Mouse (Mus musculus) lung, embryonic 16.5 days (tissue): ENCODE data around the gene Ccr6. TPM values are rescaled to one million over a fixed set of nuclear protein-coding genes. Genes with fewer than 3 reads are reported as not detected.

ENCODE experiments used
- ATAC-seq: fragments of 200-750 bp; cut with Nextera tagmentation; 2 replicates; pipeline ENCODE4 v1.8.0; 2017; ENCODE audit warnings: low read depth, mild to moderate bottlenecking, moderate library complexity
- H3K27ac ChIP-seq: fragments of 300-500 bp; sonication (generic); 2 replicates; pipeline ENCODE4 v1.5.1; 2014; ENCODE audit warnings: mild to moderate bottlenecking, control low read depth, low read length
- H3K27me3 ChIP-seq: fragments of 300-500 bp; sonication (generic); 2 replicates; pipeline ENCODE4 v1.6.1; 2014; ENCODE audit warnings: low read depth, low read length, mixed read lengths; ENCODE audit not compliant: control insufficient read depth, insufficient read depth
- H3K36me3 ChIP-seq: fragments of 300-500 bp; sonication (generic); 2 replicates; pipeline ENCODE4 v1.6.1; 2014; ENCODE audit warnings: low read length; ENCODE audit not compliant: control insufficient read depth, insufficient read depth
- H3K4me1 ChIP-seq: fragments of 300-500 bp; sonication (generic); replicated peaks from 2 replicates; pipeline ENCODE4 v1.6.1; 2014; ENCODE audit warnings: low read length, mixed read lengths; ENCODE audit not compliant: control insufficient read depth, insufficient read depth
- H3K4me2 ChIP-seq: fragments of 300-500 bp; sonication (generic); 2 replicates; pipeline ENCODE4 v1.6.1; 2014; ENCODE audit warnings: low read depth, low read length, control low read depth
- H3K4me3 ChIP-seq: fragments of 300-500 bp; sonication (generic); 2 replicates; pipeline ENCODE4 v1.5.1; 2014; ENCODE audit warnings: mild to moderate bottlenecking, low read length, control low read depth
- H3K9ac ChIP-seq: fragments of 300-500 bp; sonication (generic); 2 replicates; pipeline ENCODE4 v1.6.1; 2014; ENCODE audit warnings: low read length, control low read depth
- H3K9me3 ChIP-seq: fragments of 300-500 bp; sonication (generic); 2 replicates; pipeline ENCODE4 v1.6.1; 2016; ENCODE audit warnings: low read length; ENCODE audit not compliant: control insufficient read depth
- WGBS: fragments of 180-500 bp; shearing (Covaris S2); extraction: QIAGEN DNeasy Blood & Tissue Kit; methylation state at CpG from one replicate; pipeline ENCODE4 v1.1.7; 2014; 5-methylcytosine and 5-hydroxymethylcytosine counted together
- polyA plus RNA-seq: library from polyadenylated mRNA; unstranded; fragments of >200 nt; fragmentation: Nextera tagmentation; extraction: Ambion mirVana; gene quantifications from 2 replicates; pipeline ENCODE4 v1.2.1, GENCODE M21; 2015

Ccr6 gene
- polyA plus RNA-seq, 1 experiment from 2014 or later = 0.23 TPM

DNA sequence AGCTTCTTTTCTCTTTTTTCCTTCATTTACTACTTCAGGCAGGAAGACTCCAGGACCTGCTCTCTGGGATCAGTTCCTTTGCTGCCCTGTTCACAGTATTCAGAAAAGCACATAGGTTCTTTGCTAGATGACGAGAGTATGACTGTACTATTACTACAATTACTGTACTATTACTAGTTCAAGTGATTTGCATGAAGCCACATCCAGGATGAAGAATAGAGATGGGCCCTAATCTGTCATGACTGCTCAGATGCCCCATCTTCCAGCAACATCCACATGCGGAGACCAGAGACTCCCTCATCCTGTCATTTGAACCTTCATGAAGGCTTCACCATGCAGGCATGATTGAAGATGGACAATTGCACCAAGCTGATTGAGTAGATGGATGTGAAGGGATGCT lies 26.1 kb upstream of the Ccr6 start:
- Histone ChIP-seq H3K9ac (no peak overlapping the region), H3K4me3 (no peak overlapping the region), H3K4me1 (no peaks in the 10 kb centered on the region), H3K27ac (no peak overlapping the region), H3K36me3 (no peaks in the 10 kb centered on the region), H3K4me2 (no peak overlapping the region), H3K9me3 (no peaks in the 10 kb centered on the region), H3K27me3 (no peaks in the 10 kb centered on the region)
- WGBS = 86% methylated on average over 2 of the region's 2 CpGs
- no peak for ATAC-seq

DNA sequence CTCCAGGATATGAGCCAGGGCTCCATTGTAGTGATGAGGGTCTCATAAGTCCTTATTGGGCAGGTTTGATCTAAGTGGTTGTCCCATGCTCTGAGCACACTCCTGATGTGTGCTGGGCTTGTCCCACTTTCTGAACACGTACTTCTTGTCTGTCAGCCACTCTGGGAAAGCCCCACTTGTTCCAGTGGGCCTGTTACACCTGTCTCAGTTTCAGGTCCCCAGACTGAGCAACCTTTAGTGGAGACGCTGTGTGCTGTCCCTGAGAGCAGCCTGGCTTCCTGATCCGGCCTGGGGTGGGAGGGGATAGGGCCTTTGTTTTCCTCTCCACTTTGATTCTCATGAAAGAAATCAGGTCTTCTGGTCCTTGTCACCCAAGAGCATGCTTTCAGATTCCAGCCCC lies 25.7 kb upstream of the Ccr6 start:
- Histone ChIP-seq H3K9me3 (no peaks in the 10 kb centered on the region), H3K27me3 (no peaks in the 10 kb centered on the region), H3K4me3 (no peak overlapping the region), H3K4me1 (no peaks in the 10 kb centered on the region), H3K9ac (no peak overlapping the region), H3K36me3 (no peaks in the 10 kb centered on the region), H3K4me2 (no peak overlapping the region), H3K27ac (no peak overlapping the region)
- ATAC-seq = no peak
- 58% methylated on average over 3 of the region's 3 CpGs for WGBS

- Histone ChIP-seq H3K4me2 (no peak overlapping the region), H3K27me3 (no peaks in the 10 kb centered on the region), H3K9ac (no peak overlapping the region), H3K4me3 (no peak overlapping the region), H3K36me3 (no peaks in the 10 kb centered on the region), H3K4me1 (no peaks in the 10 kb centered on the region), H3K27ac (no peak overlapping the region), H3K9me3 (no peaks in the 10 kb centered on the region)
- no peak for ATAC-seq
- 69% methylated on average over 10 of the region's 10 CpGs for WGBS
Measured at GRCm38 (mm10) chr17:8210675-8211074, 25.2 kb upstream of the Ccr6 start.

- Histone ChIP-seq H3K9me3 (no peaks in the 10 kb centered on the region), H3K36me3 (no peaks in the 10 kb centered on the region), H3K4me2 (no peak overlapping the region), H3K4me3 (no peak overlapping the region), H3K4me1 (no peaks in the 10 kb centered on the region), H3K27ac (no peak overlapping the region), H3K27me3 (no peaks in the 10 kb centered on the region), H3K9ac (no peak overlapping the region)
- 78% methylated on average over 6 of the region's 6 CpGs for WGBS
- ATAC-seq = no peak
Measured at GRCm38 (mm10) chr17:8211399-8211798, 24.4 kb upstream of the Ccr6 start.

DNA sequence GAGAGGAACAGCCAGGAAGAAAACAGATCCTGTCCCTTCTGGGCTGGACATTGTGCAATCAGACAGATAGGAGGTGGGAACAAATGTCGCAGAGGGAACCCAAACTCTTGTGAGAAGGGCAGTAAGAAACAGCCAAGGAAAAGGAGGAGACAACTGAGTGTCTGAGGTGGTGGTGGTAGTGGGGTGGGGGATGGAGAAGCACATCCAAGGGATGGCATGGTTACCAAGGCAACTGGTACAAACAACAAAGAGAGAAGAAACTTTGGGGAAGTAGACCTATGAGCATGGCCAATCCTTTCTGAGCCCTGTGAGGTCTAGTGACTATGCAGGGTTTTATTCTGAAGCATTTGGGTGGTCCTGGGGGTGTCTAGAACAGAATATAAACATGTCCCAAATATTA lies 21.5 kb upstream of the Ccr6 start:
- H3K27me3 ChIP-seq = no peaks in the 10 kb centered on the region
- no peak for ATAC-seq

DNA sequence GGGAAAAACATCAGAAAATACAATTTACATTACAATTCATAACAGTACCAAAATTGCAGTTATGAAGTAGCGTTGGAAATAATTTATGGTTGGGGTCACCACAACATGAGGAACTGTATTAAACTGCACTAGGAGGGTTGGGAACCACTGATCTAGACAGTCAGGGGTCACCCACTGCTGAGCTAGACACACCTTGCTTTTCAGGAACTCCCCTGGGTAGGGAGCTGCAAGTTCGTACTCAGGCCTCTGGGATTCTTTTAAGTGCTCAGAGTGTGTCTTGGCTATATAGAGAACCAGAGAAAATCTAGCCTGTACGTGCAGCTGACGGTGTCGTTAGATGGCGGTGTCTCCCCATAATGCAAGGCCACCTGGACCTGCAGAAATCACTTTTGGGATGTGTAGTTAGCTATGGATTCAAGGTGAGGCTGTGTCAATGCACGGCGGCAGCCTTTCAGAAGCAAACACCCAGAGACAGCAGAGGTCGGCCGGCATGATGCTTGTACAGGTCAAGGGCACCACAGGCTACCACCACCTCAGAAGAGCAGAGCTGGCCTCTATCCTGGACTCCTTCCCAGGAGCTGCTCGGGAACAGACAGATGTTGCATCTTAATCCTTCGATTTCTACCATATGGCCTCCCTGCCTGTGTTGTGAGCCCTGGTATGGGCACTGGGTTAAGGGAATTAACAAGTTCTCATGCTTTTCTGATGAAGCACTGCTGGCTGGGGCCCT lies 20.7 kb upstream of the Ccr6 start:
- ATAC-seq = no peak
- Histone ChIP-seq H3K36me3 (no peaks in the 10 kb centered on the region), H3K27ac (no peak overlapping the region), H3K4me2 (no peak overlapping the region), H3K9me3 (no peaks in the 10 kb centered on the region), H3K9ac (no peak overlapping the region), H3K4me3 (no peak overlapping the region), H3K27me3 (no peaks in the 10 kb centered on the region), H3K4me1 (no peaks in the 10 kb centered on the region)
- 84% methylated on average over 12 of the region's 12 CpGs for WGBS

More for the DNA sequence above, 21.5 kb upstream of the Ccr6 start:
- Histone ChIP-seq H3K9ac (no peak overlapping the region), H3K36me3 (no peaks in the 10 kb centered on the region), H3K9me3 (no peaks in the 10 kb centered on the region), H3K27ac (no peak overlapping the region), H3K4me2 (no peak overlapping the region), H3K4me3 (no peak overlapping the region), H3K4me1 (no peaks in the 10 kb centered on the region)
- 64% methylated on average over 1 of the region's 1 CpGs for WGBS

DNA sequence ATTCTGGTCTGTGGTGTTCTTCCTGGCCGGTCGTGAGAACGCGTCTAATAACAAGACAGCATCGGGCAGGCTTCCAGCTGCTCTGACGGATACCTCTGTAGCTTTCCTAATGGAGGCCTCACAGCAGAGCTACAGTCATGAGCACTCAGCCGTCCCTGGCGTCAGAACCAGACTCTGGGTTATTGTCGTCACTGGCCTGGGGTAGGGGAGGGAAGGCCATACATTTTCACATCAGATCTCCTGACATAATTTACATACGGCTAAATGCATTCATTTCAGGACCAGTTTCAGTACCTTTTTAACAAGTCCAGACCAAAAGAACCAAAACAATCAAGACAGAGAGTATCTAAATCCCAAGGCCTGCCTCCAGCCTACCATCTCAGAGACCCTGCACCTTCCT lies 12.6 kb upstream of the Ccr6 start:
- Histone ChIP-seq H3K27ac (no peak overlapping the region), H3K27me3 (no peaks in the 10 kb centered on the region)
- WGBS = 67% methylated on average over 10 of the region's 10 CpGs

DNA sequence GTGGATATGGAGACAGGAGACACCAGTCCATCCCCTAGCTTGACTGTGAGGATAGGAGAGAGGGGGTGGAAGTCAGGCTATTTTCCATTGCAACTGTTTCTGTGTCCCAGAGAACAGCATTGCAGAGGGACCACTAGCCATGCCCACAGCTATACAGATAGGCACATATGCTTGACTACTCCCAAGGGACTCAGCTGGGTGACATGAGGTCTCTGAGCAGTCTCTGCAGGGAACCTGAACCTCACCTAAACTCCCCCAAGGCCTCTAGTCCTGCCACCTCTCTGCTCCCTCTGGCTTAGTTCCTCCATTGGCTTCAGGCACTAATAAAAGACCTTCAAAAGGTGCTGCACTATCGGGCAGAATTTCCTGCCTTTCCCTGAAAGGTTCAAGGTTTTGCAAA lies 11.8 kb upstream of the Ccr6 start:
- no peaks in the 10 kb centered on the region for H3K27me3 ChIP-seq
- H3K27ac ChIP-seq = no peak overlapping the region
- no peaks in the 10 kb centered on the region for H3K36me3 ChIP-seq
- H3K9ac ChIP-seq = no peak overlapping the region
- H3K4me1 ChIP-seq = no peaks in the 10 kb centered on the region
- no peak for ATAC-seq
- no peak overlapping the region for H3K4me2 ChIP-seq
- 79% methylated on average over 1 of the region's 1 CpGs for WGBS
- H3K9me3 ChIP-seq = no peaks in the 10 kb centered on the region
- no peak overlapping the region for H3K4me3 ChIP-seq

More for the DNA sequence above, 12.6 kb upstream of the Ccr6 start:
- Histone ChIP-seq H3K4me3 (no peak overlapping the region), H3K9ac (no peak overlapping the region), H3K36me3 (no peaks in the 10 kb centered on the region), H3K4me2 (no peak overlapping the region), H3K9me3 (no peaks in the 10 kb centered on the region), H3K4me1 (no peaks in the 10 kb centered on the region)
- no peak for ATAC-seq

GRCm38 (mm10) chr17:8225166-8225565 lies 10.7 kb upstream of the Ccr6 start:
- no peak for ATAC-seq
- Histone ChIP-seq H3K9ac (no peak overlapping the region), H3K9me3 (no peaks in the 10 kb centered on the region), H3K27me3 (no peaks in the 10 kb centered on the region), H3K27ac (no peak overlapping the region), H3K4me3 (no peak overlapping the region), H3K4me2 (no peak overlapping the region), H3K36me3 (no peaks in the 10 kb centered on the region), H3K4me1 (no peaks in the 10 kb centered on the region)
- 88% methylated on average over 2 of the region's 2 CpGs for WGBS

DNA sequence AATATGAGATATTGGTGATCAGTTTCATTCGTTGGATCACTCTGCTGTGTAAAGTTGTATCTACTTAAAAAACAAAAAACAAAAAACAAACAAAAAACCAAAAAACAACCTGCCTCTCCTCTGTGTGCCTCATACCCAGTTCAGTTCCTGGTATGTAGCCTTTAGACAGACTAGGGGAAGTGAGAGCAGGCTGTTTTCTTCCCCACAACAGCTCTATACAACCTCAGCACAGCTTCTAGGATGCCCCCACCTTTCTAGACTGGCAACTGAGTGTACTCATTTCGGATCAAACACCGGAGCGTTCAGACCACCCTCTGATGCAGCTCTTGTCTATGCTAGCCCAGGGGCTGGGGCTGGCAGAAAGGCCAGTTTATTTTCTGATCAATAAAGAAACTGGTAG lies 10.1 kb upstream of the Ccr6 start:
- Histone ChIP-seq H3K27me3 (no peaks in the 10 kb centered on the region), H3K4me3 (no peak overlapping the region), H3K9me3 (no peaks in the 10 kb centered on the region), H3K27ac (no peak overlapping the region), H3K4me1 (no peaks in the 10 kb centered on the region), H3K9ac (no peak overlapping the region), H3K4me2 (no peak overlapping the region), H3K36me3 (no peaks in the 10 kb centered on the region)
- no peak for ATAC-seq
- 71% methylated on average over 4 of the region's 4 CpGs for WGBS
